Mouse (Mus musculus) hindbrain, embryonic 16.5 days (tissue): ENCODE measurements around the gene Myo10. TPM values are rescaled to one million over a fixed set of nuclear protein-coding genes. Genes with fewer than 3 reads are reported as not detected.

Experiments used
- ATAC-seq: fragments of 200-750 bp; cut with Nextera tagmentation; 2 replicates; pipeline ENCODE4 v1.8.0; 2017; ENCODE audit warnings: moderate TSS enrichment, moderate library complexity
- H3K27ac ChIP-seq: fragments of 300-500 bp; sonication (generic); 2 replicates; pipeline ENCODE4 v1.5.1; 2014; ENCODE audit warnings: low read depth, mild to moderate bottlenecking, control low read depth, low read length, moderate library complexity
- H3K27me3 ChIP-seq: fragments of 300-500 bp; sonication (generic); replicated peaks from 2 replicates; pipeline ENCODE4 v1.6.1; 2014; ENCODE audit warnings: low read length; ENCODE audit not compliant: control insufficient read depth, insufficient read depth
- H3K36me3 ChIP-seq: fragments of 300-500 bp; sonication (generic); 2 replicates; pipeline ENCODE4 v1.6.1; 2014; ENCODE audit warnings: mild to moderate bottlenecking, low read length, moderate library complexity, mixed read lengths; ENCODE audit not compliant: control insufficient read depth, insufficient read depth
- H3K4me1 ChIP-seq: fragments of 300-500 bp; sonication (generic); 2 replicates; pipeline ENCODE4 v1.6.1; 2014; ENCODE audit warnings: low read depth, low read length; ENCODE audit not compliant: control insufficient read depth, insufficient read depth
- H3K4me2 ChIP-seq: fragments of 300-500 bp; sonication (generic); 2 replicates; pipeline ENCODE4 v1.6.1; 2014; ENCODE audit warnings: mild to moderate bottlenecking, low read length, control low read depth, moderate library complexity
- H3K4me3 ChIP-seq: fragments of 300-500 bp; sonication (generic); 2 replicates; pipeline ENCODE4 v1.5.1; 2014; ENCODE audit warnings: mild to moderate bottlenecking, low read length, control low read depth, moderate library complexity
- H3K9ac ChIP-seq: fragments of 300-500 bp; sonication (generic); 2 replicates; pipeline ENCODE4 v1.6.1; 2014; ENCODE audit warnings: low read depth, mild to moderate bottlenecking, control low read depth, low read length, moderate library complexity
- H3K9me3 ChIP-seq: fragments of 300-500 bp; sonication (generic); 2 replicates; pipeline ENCODE4 v1.6.1; 2014; ENCODE audit warnings: mild to moderate bottlenecking, low read length, moderate library complexity; ENCODE audit not compliant: control insufficient read depth
- WGBS: fragments of 180-500 bp; shearing (Covaris S2); extraction: QIAGEN DNeasy Blood & Tissue Kit; methylation state at CpG from one replicate; pipeline ENCODE4 v1.1.7; 2014; 5-methylcytosine and 5-hydroxymethylcytosine counted together
- polyA plus RNA-seq: library from polyadenylated mRNA; unstranded; fragments of >200 nt; fragmentation: Nextera tagmentation; extraction: Ambion mirVana; gene quantifications from 2 replicates; pipeline ENCODE4 v1.2.1, GENCODE M21; 2015

The Myo10 gene
- polyA plus RNA-seq, 1 experiment from 2014 or later: 26.2 TPM

- no peaks in the 10 kb centered on the region for H3K9me3 ChIP-seq
- no peak overlapping the region for H3K4me2 ChIP-seq
- no peak overlapping the region for H3K27ac ChIP-seq
- H3K27me3 ChIP-seq: no peaks in the 10 kb centered on the region
- WGBS: 73% methylated on average over 1 of the region's 1 CpGs
- H3K4me3 ChIP-seq: no peak overlapping the region
- H3K4me1 ChIP-seq: no peaks in the 10 kb centered on the region
- H3K9ac ChIP-seq: no peak overlapping the region
- H3K36me3 ChIP-seq: no peaks in the 10 kb centered on the region
- ATAC-seq: no peak
These were observed 18.1 kb upstream of the Myo10 start for GRCm38 (mm10) chr15:25604231-25604630.

- Histone ChIP-seq H3K4me1 (no peaks in the 10 kb centered on the region), H3K36me3 (no peaks in the 10 kb centered on the region), H3K4me3 (no peak overlapping the region), H3K4me2 (no peak overlapping the region), H3K9ac (no peak overlapping the region), H3K9me3 (no peaks in the 10 kb centered on the region), H3K27ac (no peak overlapping the region), H3K27me3 (no peaks in the 10 kb centered on the region)
- 91% methylated on average over 4 of the region's 4 CpGs for WGBS
- no peak for ATAC-seq
These were observed 16.9 kb upstream of the Myo10 start for GRCm38 (mm10) chr15:25605376-25605775.

- H3K36me3 ChIP-seq: no peaks in the 10 kb centered on the region
- H3K9ac ChIP-seq: no peak overlapping the region
- no peak overlapping the region for H3K27ac ChIP-seq
- H3K4me3 ChIP-seq: no peak overlapping the region
- no peaks in the 10 kb centered on the region for H3K9me3 ChIP-seq
- ATAC-seq: no peak
- H3K4me2 ChIP-seq: no peak overlapping the region
- H3K27me3 ChIP-seq: no peaks in the 10 kb centered on the region
- no peaks in the 10 kb centered on the region for H3K4me1 ChIP-seq
- 79% methylated on average over 3 of the region's 3 CpGs for WGBS
These were observed 13.6 kb upstream of the Myo10 start for GRCm38 (mm10) chr15:25608742-25609141.

GRCm38 (mm10) chr15:25609253-25609652, 13.1 kb upstream of the Myo10 start:
- no peaks in the 10 kb centered on the region for H3K9me3 ChIP-seq
- H3K4me2 ChIP-seq: no peak overlapping the region
- H3K27me3 ChIP-seq: no peaks in the 10 kb centered on the region
- H3K4me3 ChIP-seq: no peak overlapping the region
- no peaks in the 10 kb centered on the region for H3K4me1 ChIP-seq
- no peak overlapping the region for H3K9ac ChIP-seq
- no peaks in the 10 kb centered on the region for H3K36me3 ChIP-seq
- WGBS: 85% methylated on average over 10 of the region's 10 CpGs
- no peak for ATAC-seq
- no peak overlapping the region for H3K27ac ChIP-seq

DNA sequence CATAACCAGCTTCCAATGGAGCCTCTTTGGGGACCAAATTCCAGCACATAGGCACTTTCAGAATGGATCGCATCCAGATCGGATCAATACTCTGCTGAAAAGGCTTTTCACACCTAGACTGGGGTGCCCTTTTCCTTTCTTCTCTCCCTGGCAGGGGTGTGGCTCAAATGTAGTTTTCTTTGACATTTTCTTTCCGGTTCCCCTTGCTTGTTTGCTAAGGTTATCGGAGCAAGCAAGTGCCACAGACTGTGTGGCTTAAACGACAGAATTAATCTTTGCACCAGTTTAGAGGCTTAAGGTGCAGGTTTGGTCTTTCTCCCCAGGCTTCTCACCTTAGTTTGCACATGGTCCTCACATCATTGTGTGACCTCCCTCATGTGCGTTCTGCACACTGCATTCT, 11.1 kb upstream of the Myo10 start:
- WGBS: 80% methylated on average over 6 of the region's 6 CpGs
- no peak overlapping the region for H3K9ac ChIP-seq
- H3K36me3 ChIP-seq: no peaks in the 10 kb centered on the region
- H3K27ac ChIP-seq: no peak overlapping the region
- no peak for ATAC-seq
- H3K4me1 ChIP-seq: no peaks in the 10 kb centered on the region
- H3K27me3 ChIP-seq: no peaks in the 10 kb centered on the region
- no peak overlapping the region for H3K4me3 ChIP-seq
- H3K4me2 ChIP-seq: no peak overlapping the region
- no peaks in the 10 kb centered on the region for H3K9me3 ChIP-seq

DNA sequence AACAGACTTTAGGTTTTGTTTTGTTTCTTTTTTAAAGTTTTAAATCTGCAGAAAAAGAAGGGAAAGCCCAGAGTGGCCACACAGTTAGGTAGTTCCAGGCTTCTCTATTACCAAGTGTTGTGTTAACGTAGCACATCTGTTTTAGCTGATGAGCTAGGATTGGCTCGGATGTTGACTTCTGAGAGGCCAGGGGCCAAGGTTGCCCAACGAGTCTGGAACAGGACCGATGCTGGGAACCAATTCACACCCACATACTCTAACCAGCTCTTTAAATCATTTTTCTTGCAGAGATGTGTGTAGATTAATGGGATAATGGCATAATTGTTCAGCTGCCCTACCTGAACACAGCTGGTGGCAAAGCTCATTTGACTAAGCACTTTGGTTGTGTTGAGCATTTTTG, 1.8 kb upstream of the Myo10 start:
- WGBS: 86% methylated on average over 4 of the region's 4 CpGs
- Histone ChIP-seq H3K9ac (no peak overlapping the region), H3K4me1 (peaks cover 10% of the 10 kb centered on the region), H3K27ac (no peak overlapping the region), H3K4me3 (no peak overlapping the region), H3K27me3 (peaks cover 5% of the 10 kb centered on the region), H3K9me3 (no peaks in the 10 kb centered on the region), H3K4me2 (no peak overlapping the region), H3K36me3 (no peaks in the 10 kb centered on the region)
- no peak for ATAC-seq

DNA sequence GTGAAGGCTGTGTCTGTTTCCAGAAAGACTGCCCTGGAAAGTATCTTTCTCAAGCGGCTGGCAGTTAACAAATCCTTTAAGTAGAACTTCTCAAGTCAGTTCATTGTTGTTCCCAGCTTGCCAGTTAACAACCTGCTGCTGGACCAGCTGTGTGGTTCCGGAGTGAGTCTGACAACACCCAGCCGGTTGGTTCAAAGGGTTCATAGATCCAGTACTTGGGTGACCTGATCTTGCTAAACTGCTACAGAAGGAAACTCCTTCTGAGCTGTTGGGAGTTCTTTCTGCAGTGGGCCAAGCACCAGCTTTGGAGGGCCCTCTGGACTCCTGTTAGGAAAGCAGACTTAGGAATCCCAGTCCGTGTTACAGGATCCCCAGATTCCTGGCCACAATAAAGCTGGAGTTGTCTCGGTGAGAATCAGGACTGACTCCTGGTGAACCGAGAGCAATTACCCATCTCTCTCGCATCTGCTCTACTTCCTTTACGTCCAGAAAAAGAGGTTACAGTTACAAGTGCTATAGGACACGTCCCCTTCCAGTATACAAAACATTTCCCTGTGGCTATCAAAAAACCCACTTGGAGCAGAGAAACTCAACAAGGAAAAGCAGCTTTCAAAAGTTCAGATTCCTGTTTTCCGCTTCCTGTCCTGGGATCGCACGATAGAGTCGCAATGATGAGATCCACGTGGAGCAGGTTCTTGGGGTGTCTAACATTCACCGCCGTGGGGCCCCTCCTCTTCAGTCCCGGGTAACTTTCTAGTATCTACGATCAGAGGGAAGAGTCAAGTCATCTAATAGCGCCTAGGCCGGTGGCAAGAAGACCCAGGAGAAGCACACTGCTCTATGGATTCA, 750 bp upstream of the Myo10 start:
- no peak overlapping the region for H3K27ac ChIP-seq
- H3K9ac ChIP-seq: peak overlapping the region; percentile 52

GRCm38 (mm10) chr15:25622867-25623471, 644 bp downstream of the Myo10 start:
- Histone ChIP-seq H3K36me3 (no peaks in the 10 kb centered on the region), H3K4me2 (peak overlapping the region; percentile 100), H3K9ac (peak overlapping the region; percentile 69), H3K4me1 (peaks cover 10% of the 10 kb centered on the region), H3K9me3 (no peaks in the 10 kb centered on the region), H3K4me3 (peak overlapping the region; percentile 71), H3K27me3 (peaks cover 5% of the 10 kb centered on the region), H3K27ac (no peak overlapping the region; the same call in 1 of the 2 replicates)
- peak; percentile 13 for ATAC-seq
- under 1% methylated on average over 61 of the region's 61 CpGs for WGBS

More for the DNA sequence above, 750 bp upstream of the Myo10 start:
- Histone ChIP-seq H3K4me3 (peak overlapping the region; percentile 71), H3K9me3 (no peaks in the 10 kb centered on the region), H3K36me3 (no peaks in the 10 kb centered on the region), H3K4me1 (peaks cover 10% of the 10 kb centered on the region), H3K4me2 (peak overlapping the region; percentile 100), H3K27me3 (peaks cover 5% of the 10 kb centered on the region)
- 9% methylated on average over 20 of the region's 20 CpGs for WGBS
- no peak for ATAC-seq

- Histone ChIP-seq H3K27me3 (peaks cover 5% of the 10 kb centered on the region), H3K4me3 (peak overlapping the region; percentile 71), H3K36me3 (no peaks in the 10 kb centered on the region), H3K4me2 (peak overlapping the region; percentile 100), H3K4me1 (peaks cover 10% of the 10 kb centered on the region), H3K9ac (peak overlapping the region; percentile 69), H3K27ac (no peak overlapping the region), H3K9me3 (no peaks in the 10 kb centered on the region)
- ATAC-seq: no peak
- WGBS: 6% methylated on average over 9 of the region's 9 CpGs
These were observed 1.3 kb downstream of the Myo10 start for GRCm38 (mm10) chr15:25623556-25624180.
